Mouse (Mus musculus) layer of hippocampus, postnatal 36 days (tissue): ENCODE results near the gene Tmem150a. TPM values are rescaled to one million over a fixed set of nuclear protein-coding genes. Genes with fewer than 3 reads are reported as not detected.

ENCODE experiments used
- DNase-seq, 2 experiments: peaks; one replicate each; pipeline ENCODE4 v3.0.0; 2022
- total RNA-seq, 2 experiments: library from RNA; stranded (reverse); gene quantifications; 2 replicates each; pipeline ENCODE4 v1.2.3; 2021

Gene Tmem150a
- total RNA-seq: 10 to 100 TPM in 1 of 2 experiments, 1 to 10 TPM in 1; 8.1 to 10.5 TPM

DNA sequence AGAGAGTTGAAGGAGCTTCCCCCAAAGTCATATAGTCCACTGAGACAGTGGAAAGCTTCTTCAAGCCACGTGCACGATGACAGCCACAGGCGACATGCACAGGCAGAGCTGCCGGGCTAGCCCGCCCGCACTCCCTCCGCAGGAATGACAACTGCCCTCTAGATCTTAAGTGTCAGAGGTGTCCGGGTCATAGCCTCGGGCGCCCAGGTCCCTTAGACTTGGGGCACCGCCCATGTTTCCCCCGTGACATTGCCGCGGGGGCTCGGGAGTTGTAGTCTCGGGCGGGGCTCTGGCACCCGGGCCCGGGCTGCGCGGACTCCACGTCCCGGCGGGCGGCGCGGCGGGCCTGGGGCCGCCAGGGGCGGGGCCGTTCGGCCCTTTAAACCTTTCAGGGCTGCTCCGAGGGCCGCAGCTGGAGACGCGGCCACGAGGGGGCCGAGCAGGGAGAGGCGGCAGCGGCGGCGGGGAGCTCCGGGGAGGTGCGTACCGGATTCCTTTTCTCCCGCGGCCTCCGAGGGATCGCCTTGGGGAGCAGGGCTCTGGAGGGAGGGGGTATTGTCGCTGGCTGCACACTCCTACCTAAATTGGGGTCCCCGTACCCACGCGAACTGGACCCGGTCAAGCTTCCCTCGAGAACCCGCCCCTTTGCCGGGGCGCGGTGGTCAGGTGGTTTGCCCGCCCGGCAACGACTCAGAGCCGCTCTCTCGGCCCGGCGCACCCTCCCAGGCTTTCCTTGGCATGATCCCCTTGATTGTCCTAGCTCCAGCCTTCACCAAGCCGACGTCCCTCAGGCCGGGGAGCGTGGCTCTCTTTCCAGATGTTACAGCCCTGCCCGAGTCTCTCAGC lies at the start of gene Tmem150a:
Tmem150a (plus strand) TSS at position 382 of the 846 bp plus-strand sequence.
- peak; percentile 73 to 75 for DNase-seq

- DNase-seq: no peak
These were observed 43.0 kb upstream of the Tmem150a start for GRCm38 (mm10) chr6:72312198-72312597.

DNA sequence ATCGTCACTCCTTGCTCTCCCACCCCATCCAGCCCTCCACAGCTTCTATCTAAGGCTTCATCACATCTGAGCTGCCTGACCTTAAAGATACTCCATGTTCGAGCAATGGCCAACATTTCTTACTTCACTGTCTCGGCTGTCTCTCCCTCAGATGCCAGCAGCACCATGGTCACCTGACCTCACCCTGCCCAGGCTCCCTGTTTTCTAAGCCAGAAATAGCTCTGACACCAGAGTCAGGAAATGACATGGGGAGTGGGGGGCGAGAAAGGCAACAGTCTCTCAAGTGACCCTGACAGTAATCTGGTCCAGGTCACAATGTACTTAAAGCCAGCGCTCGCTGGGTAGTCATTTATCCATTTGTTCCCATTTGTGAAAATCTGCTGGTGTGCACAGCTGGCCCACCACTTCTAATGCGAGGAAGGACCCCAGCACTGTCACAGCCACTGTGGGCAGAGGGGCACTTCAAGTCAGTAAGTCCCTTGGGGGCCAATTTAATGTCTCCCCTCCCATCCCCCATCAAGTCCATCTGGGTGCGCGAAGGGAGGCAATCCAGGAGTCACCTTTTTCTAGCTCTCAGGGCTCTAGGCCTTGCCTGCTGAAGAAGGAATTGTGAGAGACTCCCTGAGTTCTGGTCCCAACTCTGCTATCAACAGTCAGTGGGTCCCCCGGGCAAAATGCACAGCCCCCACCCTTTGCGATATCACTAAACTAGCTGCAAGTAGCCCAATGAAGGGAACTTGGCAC lies 42.0 kb upstream of the Tmem150a start:
- no peak for DNase-seq

DNA sequence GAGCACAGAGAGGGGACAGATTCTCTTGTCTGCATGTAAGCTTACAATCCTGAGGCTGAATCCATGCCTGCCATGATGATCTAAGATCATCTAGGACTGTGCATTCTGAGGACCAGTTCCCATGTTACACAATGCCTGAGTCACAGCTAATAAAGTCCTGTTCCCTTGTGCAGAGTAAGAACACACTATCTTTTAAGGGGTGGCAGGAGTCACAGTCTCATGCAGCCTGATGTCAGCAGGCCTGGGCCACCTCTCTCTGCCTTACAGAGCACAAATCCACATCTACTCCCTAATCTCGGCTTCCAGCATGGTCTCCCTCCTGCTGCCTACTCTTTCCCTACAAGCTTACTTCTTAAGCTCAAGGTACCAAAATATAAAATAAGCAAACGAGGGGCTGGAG lies 39.9 kb upstream of the Tmem150a start:
- no peak for DNase-seq

DNA sequence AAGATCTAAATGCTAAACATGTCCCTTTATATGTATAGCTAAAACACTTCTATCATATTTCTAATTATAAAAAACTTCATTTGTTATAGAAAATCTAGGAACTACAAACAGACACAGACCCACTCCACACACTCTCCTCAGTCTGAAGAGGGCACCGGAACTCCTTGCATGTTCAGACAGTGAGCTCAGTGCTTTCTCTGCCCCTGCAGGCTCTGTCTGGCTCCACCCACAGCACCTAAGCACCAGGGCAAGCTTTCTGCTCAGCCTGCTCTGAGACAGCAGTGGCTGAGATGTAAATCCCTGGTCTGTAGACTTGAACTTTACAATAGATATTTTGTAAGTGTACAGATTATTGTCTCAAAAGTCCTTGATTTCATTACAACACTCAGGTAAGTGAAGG lies 39.2 kb upstream of the Tmem150a start:
- no peak for DNase-seq

- no peak for DNase-seq
These were observed 36.8 kb upstream of the Tmem150a start for GRCm38 (mm10) chr6:72318440-72318839.

DNA sequence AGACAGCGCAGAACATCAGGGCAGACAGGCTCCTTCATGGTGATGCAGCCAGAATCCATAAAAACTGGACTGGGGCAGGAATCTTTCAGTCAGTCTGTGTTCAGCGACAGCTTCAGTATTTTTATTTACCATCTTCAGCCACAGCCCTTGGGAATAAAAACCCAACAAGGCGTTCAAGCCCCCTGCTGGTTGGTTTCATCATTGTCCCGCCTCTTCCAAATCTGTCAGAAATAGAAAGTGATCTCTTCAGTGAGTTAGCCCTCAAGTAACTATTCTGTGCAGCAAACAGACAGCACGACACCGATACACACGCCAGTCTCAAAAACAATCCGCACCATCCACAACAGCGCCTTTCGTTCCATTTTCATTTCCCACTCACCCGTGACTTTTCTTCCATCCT lies 36.2 kb upstream of the Tmem150a start:
- peak; percentile 41 to 58 for DNase-seq

DNA sequence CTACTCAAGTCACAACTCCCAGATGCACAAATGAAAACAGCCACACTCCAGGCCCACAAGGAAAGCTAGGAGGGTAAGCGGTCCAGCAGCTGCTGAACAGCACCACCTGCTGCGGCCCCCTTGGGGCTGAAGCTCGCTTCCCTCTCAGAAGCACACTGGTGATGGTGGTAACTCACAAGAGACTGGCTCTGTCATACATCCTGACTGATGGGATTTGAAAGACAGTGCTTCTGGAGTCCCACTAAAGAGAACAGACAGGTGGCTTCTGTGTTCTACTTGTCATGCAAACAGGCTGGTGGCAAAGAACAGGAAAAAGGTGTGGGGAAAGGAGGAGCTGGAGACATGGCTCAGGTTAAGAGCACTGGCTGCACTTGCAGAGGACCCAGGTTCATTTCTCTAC lies 32.3 kb upstream of the Tmem150a start:
- DNase-seq: no peak

DNA sequence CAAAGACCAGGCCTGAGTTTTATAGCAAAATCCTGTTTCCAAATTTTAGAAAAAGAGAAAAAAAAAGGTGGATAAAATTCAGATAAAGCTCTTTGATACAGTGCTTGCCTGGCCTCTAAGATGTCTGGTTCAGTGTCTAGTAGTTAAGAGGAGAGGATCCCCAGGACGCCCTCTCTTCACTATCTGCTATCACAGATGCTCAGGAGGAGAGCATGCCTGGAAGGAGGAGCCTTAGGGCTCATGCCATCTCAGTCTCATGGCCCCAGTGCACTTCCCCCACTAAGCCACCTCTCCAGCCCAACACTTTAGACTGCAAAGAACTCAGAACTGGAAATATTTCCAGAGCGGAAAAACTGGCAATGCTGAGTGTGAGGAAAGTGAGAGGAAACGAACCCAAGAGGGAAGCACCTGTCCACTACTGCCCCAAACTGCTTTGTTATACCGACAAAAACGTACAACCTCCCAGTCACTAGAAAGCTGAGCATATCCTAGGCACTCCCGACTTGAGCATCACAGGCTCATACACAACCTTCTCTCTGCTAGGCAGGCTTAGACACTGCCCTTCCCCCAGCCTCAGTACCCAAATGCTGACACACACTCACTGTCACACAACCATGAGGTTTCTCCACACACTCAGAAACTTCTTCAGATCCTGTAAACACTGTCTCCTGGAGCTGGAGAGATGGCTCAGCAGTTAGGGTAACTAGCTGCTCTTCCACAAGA lies 31.3 kb upstream of the Tmem150a start:
- no peak for DNase-seq

GRCm38 (mm10) chr6:72326274-72326673 lies 29.0 kb upstream of the Tmem150a start:
- DNase-seq: peak; percentile 46 to 49

DNA sequence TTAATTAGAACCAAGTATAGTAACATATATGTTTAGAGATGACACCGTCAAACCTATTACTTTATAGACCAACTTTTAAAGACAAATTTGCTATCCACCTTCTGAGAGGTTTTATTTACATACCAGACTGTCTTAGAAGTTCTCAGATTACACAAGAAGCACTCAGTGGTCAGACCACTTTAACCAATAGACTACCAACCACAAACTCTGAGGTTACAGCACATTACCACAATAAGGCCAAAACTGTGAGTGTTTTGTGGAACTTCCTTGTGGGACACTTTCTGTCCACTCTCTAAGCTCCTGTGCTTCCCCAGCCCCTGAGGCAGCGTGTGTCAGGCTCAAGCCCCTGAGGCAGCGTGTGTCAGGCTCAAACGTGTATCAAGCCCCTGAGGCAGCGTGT lies 26.2 kb upstream of the Tmem150a start:
- DNase-seq: no peak

GRCm38 (mm10) chr6:72330133-72330532 lies 25.1 kb upstream of the Tmem150a start:
- no peak for DNase-seq

DNA sequence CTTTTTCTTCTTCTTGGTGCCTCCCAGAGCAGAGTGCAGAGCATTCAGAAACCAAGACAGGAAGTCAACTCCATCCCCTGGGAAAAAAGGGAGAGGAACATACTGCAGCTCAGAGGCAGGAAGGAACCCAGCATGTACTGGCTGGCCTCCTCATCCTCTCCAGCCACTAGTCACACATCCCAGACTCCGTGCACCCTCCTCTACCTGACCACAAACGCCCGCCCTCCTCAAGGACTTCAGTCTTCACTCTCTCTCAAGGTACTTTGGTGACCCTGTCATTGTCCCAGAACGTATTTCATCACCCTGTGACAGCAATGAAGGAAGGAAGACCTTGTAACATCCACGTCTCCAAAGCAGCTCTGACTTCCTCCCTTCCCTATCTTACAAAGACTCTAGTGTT lies 22.1 kb upstream of the Tmem150a start:
- DNase-seq: no peak

- no peak for DNase-seq
These were observed 14.8 kb upstream of the Tmem150a start for GRCm38 (mm10) chr6:72340481-72340880.

DNA sequence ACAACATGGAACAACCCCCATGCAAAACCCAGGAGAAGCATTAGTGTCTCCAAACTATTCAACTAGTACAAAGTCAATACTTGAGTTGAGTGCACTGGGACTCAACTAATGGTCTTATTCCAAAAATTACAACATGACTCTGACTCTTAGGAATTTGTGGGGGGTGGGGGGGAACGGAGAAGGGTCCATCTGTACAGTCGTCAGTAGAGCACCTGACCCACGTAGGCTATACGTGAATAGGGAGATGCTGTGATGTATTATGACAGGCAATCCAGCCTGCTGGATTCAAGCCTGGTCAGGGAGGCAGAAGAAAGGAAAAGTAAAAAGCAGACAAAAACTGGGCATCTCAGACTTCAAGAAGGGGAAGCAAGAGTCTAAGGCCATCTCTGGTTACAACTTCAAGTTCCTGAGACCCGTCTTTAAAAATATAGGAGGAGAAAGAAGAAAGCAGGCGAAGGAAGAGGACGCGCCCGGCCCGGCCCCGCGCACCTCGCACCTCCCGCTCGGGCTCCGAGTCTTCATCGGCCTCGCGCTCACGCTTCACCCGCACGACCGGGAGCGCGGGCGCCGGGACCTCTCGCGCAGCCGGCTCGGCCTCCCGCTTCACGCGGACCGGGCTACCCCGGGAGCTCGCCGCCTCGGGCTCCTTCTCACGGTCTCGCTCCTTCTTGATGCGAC lies 10.7 kb upstream of the Tmem150a start:
- DNase-seq: no peak

- peak; percentile 90 to 92 for DNase-seq
These were observed 10.1 kb upstream of the Tmem150a start, which contains the start of gene Usp39 for GRCm38 (mm10) chr6:72345074-72345567. Gene Usp39, minus strand, starts transcription at chr6:72345184.

GRCm38 (mm10) chr6:72345633-72346032 lies 9.6 kb upstream of the Tmem150a start:
- no peak for DNase-seq

- no peak for DNase-seq
These were observed 9.0 kb upstream of the Tmem150a start for GRCm38 (mm10) chr6:72346261-72346660.

- peak; percentile 80 to 81 for DNase-seq
These were observed 7.9 kb upstream of the Tmem150a start, which contains the start of gene 0610030E20Rik for GRCm38 (mm10) chr6:72347166-72347941. Gene 0610030E20Rik, plus strand, starts transcription at chr6:72347317.

- DNase-seq: no peak
These were observed 6.8 kb upstream of the Tmem150a start for GRCm38 (mm10) chr6:72348411-72348810.

- no peak for DNase-seq
These were observed 5.0 kb upstream of the Tmem150a start for GRCm38 (mm10) chr6:72350214-72350613.
